Mouse (Mus musculus): ENCODE measurements around the gene Limch1.

Gene Limch1

DNA sequence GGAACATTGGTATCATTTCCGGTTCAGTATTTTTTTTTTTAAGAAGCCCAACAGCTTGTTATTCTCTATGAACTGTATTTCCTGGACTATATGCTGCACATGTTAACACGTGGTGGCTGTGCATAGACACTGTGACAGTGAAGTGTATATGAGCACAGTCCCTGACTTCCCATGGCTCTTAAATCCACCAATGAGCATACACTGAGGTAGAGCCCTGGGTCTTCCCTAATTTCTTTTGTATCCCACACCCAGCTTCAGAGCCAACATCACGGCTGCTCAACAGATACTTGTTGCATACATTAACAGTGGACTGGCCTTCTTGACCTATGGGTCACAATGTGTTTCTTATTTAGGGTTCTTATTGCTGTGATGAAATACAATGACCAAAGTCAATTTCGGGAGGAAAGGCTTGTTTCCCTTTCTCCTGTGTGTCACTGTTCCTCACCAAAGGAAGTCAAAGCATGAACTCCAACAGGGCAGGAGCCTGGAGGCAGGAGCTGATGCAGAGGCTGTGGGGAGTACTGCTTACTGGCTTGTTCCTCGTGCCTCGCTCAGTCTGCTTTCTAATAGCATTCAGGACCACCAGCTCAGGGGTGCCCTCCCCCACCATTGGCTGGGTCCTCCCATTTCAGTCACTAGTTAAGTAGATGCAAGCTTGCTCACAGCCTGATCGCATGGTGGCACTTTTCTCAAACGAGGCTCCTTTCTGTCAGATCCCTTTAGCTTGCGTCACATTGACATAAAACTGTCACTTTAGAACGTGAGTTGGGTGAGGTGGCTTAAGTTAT lies 130.6 kb downstream of the Limch1 start:
- no peak for DNase-seq (ENCODE audit: low read depth, low spot score)

GRCm38 (mm10) chr5:66877066-66877465 lies 131.4 kb downstream of the Limch1 start:
- no peak for DNase-seq (ENCODE audit: low read depth, low spot score)

DNA sequence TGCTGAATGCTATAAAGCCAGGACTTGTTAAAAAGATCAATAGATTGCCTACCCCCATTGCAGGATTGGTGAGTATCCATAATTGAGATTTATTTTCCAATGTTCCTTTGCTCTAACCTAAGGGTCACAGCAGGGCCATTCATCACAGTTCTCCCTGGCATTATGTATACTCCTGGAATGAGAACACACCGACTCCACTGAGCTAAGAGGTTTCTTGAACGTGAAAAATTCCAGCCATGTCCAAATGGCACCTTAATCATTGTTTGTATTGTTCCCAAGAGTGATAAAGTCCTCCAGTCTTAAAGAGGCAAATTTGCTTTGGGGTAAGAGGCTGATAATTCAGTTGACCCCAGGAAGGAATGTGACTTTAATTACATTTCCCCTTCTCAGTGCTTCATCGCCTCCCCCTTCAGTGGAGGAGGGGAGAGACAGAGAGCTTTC lies 136.3 kb downstream of the Limch1 start:
- peak; percentile 45 for DNase-seq (ENCODE audit: low read depth, low spot score)

DNA sequence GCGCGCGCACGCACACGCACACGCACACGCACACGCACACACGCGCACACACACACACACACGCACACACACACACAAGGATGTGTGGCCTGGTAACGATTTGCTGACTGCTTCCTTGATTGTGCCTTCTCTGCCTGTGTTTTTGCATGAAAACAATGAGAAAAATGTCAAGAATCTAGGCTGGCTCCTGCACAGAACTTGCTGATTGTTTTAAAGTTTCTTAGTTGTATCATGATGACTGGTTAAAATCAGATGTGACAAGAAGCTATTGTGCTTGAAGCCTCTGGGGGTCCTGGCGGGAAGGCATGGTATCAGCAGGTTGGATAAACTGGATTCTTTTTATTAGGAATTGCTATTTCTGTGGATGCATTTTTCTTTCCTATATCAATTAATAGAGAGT lies 137.1 kb downstream of the Limch1 start:
- peak; percentile 39 for DNase-seq (ENCODE audit: low read depth, low spot score)

- DNase-seq (ENCODE audit: low read depth, low spot score), result no peak
These were observed 138.9 kb downstream of the Limch1 start for GRCm38 (mm10) chr5:66884505-66884904.

GRCm38 (mm10) chr5:66886410-66887120 lies 140.9 kb downstream of the Limch1 start:
- DNase-seq (ENCODE audit: low read depth, low spot score), result peak; percentile 75

GRCm38 (mm10) chr5:66888061-66888460 lies 142.4 kb downstream of the Limch1 start:
- DNase-seq (ENCODE audit: low read depth, low spot score), result no peak

GRCm38 (mm10) chr5:66889337-66889736 lies 143.7 kb downstream of the Limch1 start:
- no peak for DNase-seq (ENCODE audit: low read depth, low spot score)

DNA sequence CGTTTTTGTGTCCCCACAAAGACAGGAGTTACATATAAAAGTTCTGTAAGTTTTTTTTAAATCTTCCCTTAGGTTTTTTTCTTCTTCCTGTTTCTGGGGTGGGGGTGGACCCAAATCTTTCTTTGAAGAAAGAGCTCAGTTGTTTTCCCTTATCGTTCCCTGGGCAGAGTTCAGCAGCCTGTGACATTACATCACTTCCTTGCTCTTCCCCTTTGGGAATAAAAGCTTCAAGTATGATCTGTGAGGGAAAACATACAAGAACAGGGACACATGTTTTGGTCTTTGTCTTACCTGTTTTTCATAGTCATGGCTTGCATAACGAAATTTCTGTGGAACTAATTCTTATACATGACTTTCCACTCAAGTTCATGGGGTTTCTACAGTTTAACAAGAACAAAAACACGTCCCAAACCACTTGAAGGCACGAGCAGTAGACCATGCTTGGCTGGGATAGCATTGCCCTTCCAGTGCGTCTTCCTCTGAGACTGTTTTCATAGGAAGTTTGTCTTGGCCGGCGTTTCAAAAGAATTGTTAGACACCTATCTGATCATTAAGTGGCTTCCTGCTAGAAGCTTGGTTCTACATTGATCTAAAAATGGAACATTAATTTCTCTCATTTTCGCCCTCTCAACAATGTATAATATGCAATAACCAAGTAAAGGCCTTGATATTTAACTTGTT lies 150.0 kb downstream of the Limch1 start:
- DNase-seq (ENCODE audit: low read depth, low spot score), result no peak

DNA sequence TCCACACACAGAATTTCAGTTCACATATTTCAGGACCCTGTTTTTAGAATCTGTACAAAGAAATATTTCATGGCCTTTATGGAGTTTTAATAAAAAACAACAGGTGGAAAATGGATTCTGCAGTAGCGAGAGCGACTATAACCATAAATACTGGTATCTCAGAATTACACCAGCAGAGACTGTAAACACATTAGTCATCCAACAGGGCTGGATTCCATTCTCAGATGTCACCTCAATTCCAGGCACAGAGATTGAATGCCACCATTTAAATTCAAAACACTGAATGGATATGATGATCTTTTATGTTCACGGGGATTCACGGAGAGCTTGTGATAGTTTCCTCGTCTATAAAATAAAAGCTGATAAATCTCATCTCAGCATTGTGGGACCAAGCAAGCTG lies 152.0 kb downstream of the Limch1 start:
- no peak for DNase-seq (ENCODE audit: low read depth, low spot score)

DNA sequence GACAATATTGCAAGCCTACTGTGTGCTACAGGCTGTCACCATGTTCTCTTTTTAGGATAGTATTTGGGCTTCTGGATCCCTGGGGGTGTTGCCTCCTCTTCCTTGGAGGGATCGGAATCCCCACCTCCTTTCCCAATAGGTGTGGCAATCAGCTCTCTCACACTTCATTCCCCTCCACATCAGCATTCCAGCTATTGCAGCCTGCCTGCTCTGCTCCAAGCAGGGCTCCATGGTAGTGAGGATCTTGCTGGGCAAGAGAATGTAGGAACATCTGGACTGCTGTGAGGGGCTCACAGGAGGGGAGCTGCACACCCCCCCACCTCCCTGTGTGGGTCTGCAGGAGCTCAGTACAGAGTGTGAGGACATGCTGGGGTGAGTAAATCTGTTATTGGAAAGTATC lies 152.6 kb downstream of the Limch1 start:
- no peak for DNase-seq (ENCODE audit: low read depth, low spot score)

- no peak for DNase-seq (ENCODE audit: low read depth, low spot score)
These were observed 153.3 kb downstream of the Limch1 start for GRCm38 (mm10) chr5:66898811-66899430.

DNA sequence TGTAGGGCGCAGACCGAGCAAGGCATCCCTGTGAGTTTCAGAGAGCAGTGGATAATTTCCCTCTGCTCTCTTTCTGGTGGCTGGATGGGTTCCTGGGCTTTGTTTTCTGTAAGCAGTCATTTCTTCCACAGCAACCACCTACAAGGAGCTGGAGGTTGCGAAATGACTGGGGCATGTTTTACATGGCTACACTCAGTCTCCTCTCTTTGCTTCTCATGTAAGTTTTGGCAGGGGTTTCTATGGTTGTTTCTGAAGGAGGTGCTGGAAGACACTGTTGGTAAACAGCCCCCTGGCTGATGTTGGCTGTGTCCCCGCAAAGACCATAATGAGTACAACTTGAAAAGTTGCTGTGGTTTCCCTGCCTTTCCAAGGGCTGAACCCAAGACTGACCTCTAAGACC lies 155.5 kb downstream of the Limch1 start:
- no peak for DNase-seq (ENCODE audit: low read depth, low spot score)

DNA sequence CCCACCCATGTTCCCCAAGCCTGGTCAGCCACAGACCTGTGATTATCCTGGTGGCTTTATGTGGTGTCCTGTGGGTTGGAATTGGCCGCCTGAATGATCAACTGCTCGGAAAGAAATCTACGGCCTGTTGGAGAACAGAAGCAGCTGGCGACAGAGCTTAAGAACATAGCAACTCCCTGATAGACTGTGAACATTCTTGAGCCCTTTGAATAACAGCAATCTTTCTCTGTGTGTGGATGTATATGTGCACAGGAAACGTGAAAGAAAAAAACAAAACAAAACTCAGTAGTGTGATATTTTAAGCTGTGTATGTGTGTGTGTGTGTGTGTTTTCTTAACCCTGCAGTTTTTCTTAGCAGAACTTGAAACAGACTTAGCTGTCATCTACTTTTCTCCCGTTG lies 159.2 kb downstream of the Limch1 start:
- no peak for DNase-seq (ENCODE audit: low read depth, low spot score)

DNA sequence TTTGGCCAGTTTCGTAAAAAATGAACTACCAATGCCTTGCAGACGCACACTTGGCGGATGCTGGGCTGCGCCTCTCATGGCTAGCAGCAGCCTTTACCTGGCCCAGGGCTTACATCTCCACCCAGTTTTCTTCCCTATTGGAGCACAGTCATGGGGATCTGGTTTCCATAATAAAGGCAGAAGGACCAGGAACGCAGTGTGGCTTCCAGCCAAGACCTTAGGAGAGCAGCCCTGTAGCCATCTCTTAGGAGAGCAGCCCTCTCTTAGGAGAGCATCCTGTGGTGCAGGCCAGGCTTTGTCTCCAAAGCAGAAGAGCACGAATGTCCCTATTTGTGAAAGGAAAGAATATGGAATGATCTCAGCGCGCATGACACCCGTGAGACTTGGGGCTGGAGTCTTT lies 163.3 kb downstream of the Limch1 start:
- DNase-seq (ENCODE audit: low read depth, low spot score), result no peak

DNA sequence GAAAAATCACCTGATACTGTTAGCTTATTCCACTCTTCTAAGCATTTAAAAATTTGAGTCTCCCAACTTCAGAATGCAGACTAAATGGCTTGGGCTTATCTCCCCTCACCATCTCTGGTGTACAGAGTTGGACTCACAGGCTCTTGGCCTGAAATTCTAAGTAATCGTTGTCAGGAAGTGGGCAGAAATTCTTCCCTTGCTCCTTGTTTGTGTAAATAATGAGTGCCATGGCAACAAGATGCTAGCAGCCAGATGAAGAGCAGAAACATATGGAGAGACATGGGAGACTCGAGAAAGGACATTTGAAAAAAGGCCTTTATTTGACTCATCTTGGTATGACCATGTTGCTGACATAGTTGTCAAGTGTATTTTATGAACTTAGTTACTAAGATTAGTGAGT lies 164.3 kb downstream of the Limch1 start:
- DNase-seq (ENCODE audit: low read depth, low spot score), result peak; percentile 32

- no peak for DNase-seq (ENCODE audit: low read depth, low spot score)
These were observed 165.0 kb downstream of the Limch1 start for GRCm38 (mm10) chr5:66910610-66911009.

DNA sequence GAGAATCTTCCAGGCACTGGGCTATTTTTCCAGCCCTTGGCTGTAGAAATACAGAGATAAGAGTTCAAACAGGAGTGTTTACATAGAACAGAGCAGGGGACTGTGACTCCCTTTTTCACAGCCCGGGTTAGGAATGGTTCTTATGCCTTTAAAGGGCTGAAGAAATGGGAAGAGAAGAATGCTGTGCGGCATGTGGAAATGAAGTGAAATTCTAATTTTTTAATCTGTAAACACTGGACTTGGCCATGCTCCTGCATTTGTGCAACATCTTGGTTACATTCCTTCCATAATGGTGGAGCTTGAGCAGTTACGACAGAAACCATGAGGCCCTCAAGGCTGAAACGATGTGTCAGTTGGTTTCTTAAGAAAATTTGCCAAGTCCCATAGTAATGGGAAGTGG lies 165.4 kb downstream of the Limch1 start:
- DNase-seq (ENCODE audit: low read depth, low spot score), result no peak

- DNase-seq (ENCODE audit: low read depth, low spot score), result no peak
These were observed 168.2 kb downstream of the Limch1 start for GRCm38 (mm10) chr5:66913791-66914190.

GRCm38 (mm10) chr5:66917353-66918315 lies 172.0 kb downstream of the Limch1 start:
- DNase-seq (ENCODE audit: low read depth, low spot score), result no peak
